Mouse (Mus musculus): ENCODE results near the gene Gemin5.
"Not testable (repeated sequence)": the region's sequence is repeated elsewhere in the genome, so short reads cannot be mapped to it uniquely, and the experiment has no call there.

Gemin5 gene

GRCm38 (mm10) chr11:58104351-58104791 lies 64.0 kb downstream of the Gemin5 start:
- DNase-seq: peak; percentile 62

GRCm38 (mm10) chr11:58103697-58104306 lies 64.5 kb downstream of the Gemin5 start, which contains the start of gene Cnot8:
Gene Cnot8, plus strand, starts transcription at chr11:58104153.
- DNase-seq: peak; percentile 99

GRCm38 (mm10) chr11:58103344-58103653 lies 65.0 kb downstream of the Gemin5 start:
- DNase-seq: no peak

- no peak for DNase-seq
These were observed 65.6 kb downstream of the Gemin5 start for GRCm38 (mm10) chr11:58102581-58103343.

- DNase-seq: no peak
These were observed 66.2 kb downstream of the Gemin5 start for GRCm38 (mm10) chr11:58102146-58102545.

- DNase-seq: no peak
These were observed 67.1 kb downstream of the Gemin5 start for GRCm38 (mm10) chr11:58101194-58101720.

GRCm38 (mm10) chr11:58100006-58100405 lies 68.3 kb downstream of the Gemin5 start:
- no peak for DNase-seq

GRCm38 (mm10) chr11:58098366-58098720 lies 70.0 kb downstream of the Gemin5 start:
- not testable (repeated sequence) for DNase-seq

- DNase-seq: no peak
These were observed 70.5 kb downstream of the Gemin5 start for GRCm38 (mm10) chr11:58097621-58098365.

- DNase-seq: no peak
These were observed 71.3 kb downstream of the Gemin5 start for GRCm38 (mm10) chr11:58096821-58097620.

- DNase-seq: no peak
These were observed 72.2 kb downstream of the Gemin5 start for GRCm38 (mm10) chr11:58096160-58096559.

- no peak for DNase-seq
These were observed 72.8 kb downstream of the Gemin5 start for GRCm38 (mm10) chr11:58095561-58095960.

GRCm38 (mm10) chr11:58094766-58095165 lies 73.6 kb downstream of the Gemin5 start:
- DNase-seq: no peak

GRCm38 (mm10) chr11:58093021-58093528 lies 75.3 kb downstream of the Gemin5 start, which contains the start of gene Gm12248:
Gene Gm12248, minus strand, starts transcription at chr11:58093134.
- DNase-seq: peak; percentile 32

GRCm38 (mm10) chr11:58092541-58092940 lies 75.8 kb downstream of the Gemin5 start:
- no peak for DNase-seq

- no peak for DNase-seq
These were observed 86.6 kb downstream of the Gemin5 start for GRCm38 (mm10) chr11:58081716-58082115.

GRCm38 (mm10) chr11:58077270-58077669 lies 91.1 kb downstream of the Gemin5 start:
- DNase-seq: no peak

GRCm38 (mm10) chr11:58072978-58073377 lies 95.4 kb downstream of the Gemin5 start:
- DNase-seq: no peak
